Mouse (Mus musculus) layer of hippocampus, adult 2 months (tissue): ENCODE data around the gene Zmym4. TPM values are rescaled to one million over a fixed set of nuclear protein-coding genes. Genes with fewer than 3 reads are reported as not detected.

ENCODE experiments used
- DNase-seq, 2 experiments: peaks; one replicate each; pipeline ENCODE4 v3.0.0; 2022; ENCODE audit warnings: low spot score in 2 of 2
- H3K27ac ChIP-seq: fragments of 200-600 bp; 2 replicates; pipeline ENCODE4 v1.8.1; 2022
- H3K4me3 ChIP-seq: fragments of 200-600 bp; 2 replicates; pipeline ENCODE4 v1.8.1; 2022; ENCODE audit warnings: mild to moderate bottlenecking
- CTCF ChIP-seq: fragments of 200-600 bp; conservative IDR thresholded peaks from 2 replicates; pipeline ENCODE4 v1.8.1; 2022; ENCODE audit warnings: antibody characterized with exemption, mild to moderate bottlenecking, moderate library complexity
- total RNA-seq, 2 experiments: library from RNA; stranded (reverse); gene quantifications; 2 replicates each; pipeline ENCODE4 v1.2.3; 2021

The Zmym4 gene
- total RNA-seq, 2 experiments from 2014 or later = 47.6 to 51.9 TPM

- Histone ChIP-seq H3K4me3 (no peak overlapping the region), H3K27ac (peak overlapping the region; percentile 61)
- TF ChIP-seq CTCF = peak; percentile 95
- DNase-seq = peak; percentile 80 to 93
These were observed 128.1 kb downstream of the Zmym4 start for GRCm38 (mm10) chr4:126839873-126840272.

- no peak for DNase-seq
- Histone ChIP-seq H3K27ac (peak overlapping the region; percentile 61; the same call in 1 of the 2 replicates), H3K4me3 (no peak overlapping the region)
- no peak for TF ChIP-seq CTCF
These were observed 129.1 kb downstream of the Zmym4 start for GRCm38 (mm10) chr4:126838799-126839198.

- no peak for DNase-seq
- Histone ChIP-seq H3K27ac (no peak overlapping the region), H3K4me3 (no peak overlapping the region)
- TF ChIP-seq CTCF = no peak
These were observed 136.8 kb downstream of the Zmym4 start for GRCm38 (mm10) chr4:126831122-126831521.

GRCm38 (mm10) chr4:126823917-126824316 lies 144.0 kb downstream of the Zmym4 start:
- H3K27ac ChIP-seq = no peak overlapping the region

GRCm38 (mm10) chr4:126822891-126823882 lies 144.7 kb downstream of the Zmym4 start:
- no peak for DNase-seq
- 0 out of 2 replicates have a peak overlapping the region, but pooled peaks have one; percentile 29 for H3K27ac ChIP-seq

More at GRCm38 (mm10) chr4:126823917-126824316, 144.0 kb downstream of the Zmym4 start:
- no peak for TF ChIP-seq CTCF
- no peak for DNase-seq
- no peak overlapping the region for H3K4me3 ChIP-seq

GRCm38 (mm10) chr4:126814854-126815253 lies 153.1 kb downstream of the Zmym4 start:
- Histone ChIP-seq H3K4me3 (no peak overlapping the region), H3K27ac (peak overlapping the region; percentile 65)
- DNase-seq = no peak
- no peak for TF ChIP-seq CTCF

More at GRCm38 (mm10) chr4:126822891-126823882, 144.7 kb downstream of the Zmym4 start:
- H3K4me3 ChIP-seq = no peak overlapping the region
- TF ChIP-seq CTCF = no peak

GRCm38 (mm10) chr4:126813212-126813611 lies 154.7 kb downstream of the Zmym4 start:
- no peak for DNase-seq
- no peak overlapping the region for H3K27ac ChIP-seq
- H3K4me3 ChIP-seq = no peak overlapping the region
- no peak for TF ChIP-seq CTCF

Other genes with a start within 250 kb of the Zmym4 start
- under 1 TPM in 1 of 2 experiments, not detected in 1; 0.18 TPM for gene Tfap2e, start 231.9 kb downstream of the Zmym4 start, total RNA-seq
- 1,000 to 10,000 TPM; 1,998 to 2,007 TPM for gene Ncdn, start 214.7 kb downstream of the Zmym4 start, total RNA-seq
- 10 to 100 TPM; 68.7 to 72.4 TPM for gene AU040320, start 214.6 kb downstream of the Zmym4 start, total RNA-seq
- gene Sfpq, start 53.2 kb upstream of the Zmym4 start, total RNA-seq = 100 to 1,000 TPM; 279 to 306 TPM
- gene Zmym1, start 93.0 kb upstream of the Zmym4 start, total RNA-seq = 10 to 100 TPM; 12.9 to 14.3 TPM
- gene Zmym6, start 109.2 kb upstream of the Zmym4 start, total RNA-seq = 10 to 100 TPM; 34.9 to 41.7 TPM
- 1 to 10 TPM; 5.5 to 5.8 TPM for gene Tmem35b, start 155.6 kb upstream of the Zmym4 start, total RNA-seq
- 100 to 1,000 TPM; 283 to 292 TPM for gene Dlgap3, start 201.1 kb upstream of the Zmym4 start, total RNA-seq